Mouse (Mus musculus): Measurements from ENCODE around the gene Kdm6b. TPM values are rescaled to one million over a fixed set of nuclear protein-coding genes. Genes with fewer than 3 reads are reported as not detected.

Gene Kdm6b
- polyA plus RNA-seq (2015; fragmentation: Nextera tagmentation; extraction: Ambion mirVana): 17.6 and 18.8 TPM in 2 replicates

- WGBS: 33% methylated on average over 12 of the region's 12 CpGs
- peaks cover 47% of the 10 kb centered on the region for H3K4me1 ChIP-seq (ENCODE audit: control insufficient read depth, insufficient read depth, low read length)
- peak within 1 kb of the TSS; percentile 74 for H3K9ac ChIP-seq (ENCODE audit: low read depth, low read length)
These were observed at the start of gene Kdm6b for GRCm38 (mm10) chr11:69413221-69414181. Kdm6b (minus strand) TSS chr11:69413675.

GRCm38 (mm10) chr11:69461568-69461967 is 48.1 kb upstream of the Kdm6b start:
- no peak overlapping the region for H3K4me3 ChIP-seq (ENCODE audit: low read length)
- H3K9me3 ChIP-seq (ENCODE audit: control insufficient read depth, low read length): no peaks in the 10 kb centered on the region
- H3K27me3 ChIP-seq (replicated peaks; ENCODE audit: control insufficient read depth, insufficient read depth, low read length): no peaks in the 10 kb centered on the region
- no peak overlapping the region for H3K9ac ChIP-seq (ENCODE audit: low read depth, low read length)
- peak overlapping the region; percentile 13; the same call in 1 of the 2 replicates for H3K27ac ChIP-seq (ENCODE audit: low read length)
- WGBS: 37% methylated on average over 5 of the region's 5 CpGs
- no peak overlapping the region for H3K4me2 ChIP-seq (ENCODE audit: low read depth, low read length)
- no peaks in the 10 kb centered on the region for H3K4me1 ChIP-seq (ENCODE audit: control insufficient read depth, insufficient read depth, low read length)
- H3K36me3 ChIP-seq (ENCODE audit: control insufficient read depth, insufficient read depth, low read length): no peaks in the 10 kb centered on the region
- peak; percentile 48; the same call in 1 of the 2 replicates for ATAC-seq

More at GRCm38 (mm10) chr11:69413221-69414181, at the start of gene Kdm6b:
- H3K9me3 ChIP-seq (ENCODE audit: control insufficient read depth, low read length): no peaks in the 10 kb centered on the region
- no peak for ATAC-seq
- H3K27ac ChIP-seq (ENCODE audit: low read length): peak within 1 kb of the TSS; percentile 96
- peak within 1 kb of the TSS; percentile 65 for H3K4me3 ChIP-seq (ENCODE audit: low read length)
- no peaks in the 10 kb centered on the region for H3K27me3 ChIP-seq (replicated peaks; ENCODE audit: control insufficient read depth, insufficient read depth, low read length)
- no peaks in the 10 kb centered on the region for H3K36me3 ChIP-seq (ENCODE audit: control insufficient read depth, insufficient read depth, low read length)
- H3K4me2 ChIP-seq (ENCODE audit: low read depth, low read length): peak within 1 kb of the TSS; percentile 97

GRCm38 (mm10) chr11:69459883-69460282 is 46.4 kb upstream of the Kdm6b start:
- Histone ChIP-seq H3K9ac (ENCODE audit: low read depth, low read length) (no peak overlapping the region), H3K4me3 (ENCODE audit: low read length) (no peak overlapping the region), H3K27ac (ENCODE audit: low read length) (no peak overlapping the region), H3K9me3 (ENCODE audit: control insufficient read depth, low read length) (no peaks in the 10 kb centered on the region), H3K4me1 (ENCODE audit: control insufficient read depth, insufficient read depth, low read length) (no peaks in the 10 kb centered on the region), H3K4me2 (ENCODE audit: low read depth, low read length) (no peak overlapping the region), H3K36me3 (ENCODE audit: control insufficient read depth, insufficient read depth, low read length) (no peaks in the 10 kb centered on the region), H3K27me3 (replicated peaks; ENCODE audit: control insufficient read depth, insufficient read depth, low read length) (no peaks in the 10 kb centered on the region)
- ATAC-seq: no peak
- 47% methylated on average over 4 of the region's 4 CpGs for WGBS

GRCm38 (mm10) chr11:69457006-69457579 is 43.6 kb upstream of the Kdm6b start:
- no peaks in the 10 kb centered on the region for H3K36me3 ChIP-seq (ENCODE audit: control insufficient read depth, insufficient read depth, low read length)
- H3K27ac ChIP-seq (ENCODE audit: low read length): no peak overlapping the region
- H3K9ac ChIP-seq (ENCODE audit: low read depth, low read length): no peak overlapping the region
- H3K4me3 ChIP-seq (ENCODE audit: low read length): no peak overlapping the region
- no peak overlapping the region for H3K4me2 ChIP-seq (ENCODE audit: low read depth, low read length)
- ATAC-seq: no peak
- peaks cover 6% of the 10 kb centered on the region; the same call in 1 of the 2 replicates for H3K4me1 ChIP-seq (ENCODE audit: control insufficient read depth, insufficient read depth, low read length)
- H3K9me3 ChIP-seq (ENCODE audit: control insufficient read depth, low read length): no peaks in the 10 kb centered on the region
- WGBS: 32% methylated on average over 6 of the region's 6 CpGs
- H3K27me3 ChIP-seq (replicated peaks; ENCODE audit: control insufficient read depth, insufficient read depth, low read length): no peaks in the 10 kb centered on the region

GRCm38 (mm10) chr11:69452114-69452867 is 38.8 kb upstream of the Kdm6b start:
- Histone ChIP-seq H3K4me3 (ENCODE audit: low read length) (no peak overlapping the region), H3K4me1 (ENCODE audit: control insufficient read depth, insufficient read depth, low read length) (peaks cover 6% of the 10 kb centered on the region; the same call in 1 of the 2 replicates), H3K9ac (ENCODE audit: low read depth, low read length) (peak overlapping the region; percentile 0; the same call in 1 of the 2 replicates), H3K4me2 (ENCODE audit: low read depth, low read length) (peak overlapping the region; percentile 20; the same call in 1 of the 2 replicates), H3K27ac (ENCODE audit: low read length) (peak overlapping the region; percentile 20), H3K36me3 (ENCODE audit: control insufficient read depth, insufficient read depth, low read length) (no peaks in the 10 kb centered on the region), H3K9me3 (ENCODE audit: control insufficient read depth, low read length) (no peaks in the 10 kb centered on the region), H3K27me3 (replicated peaks; ENCODE audit: control insufficient read depth, insufficient read depth, low read length) (no peaks in the 10 kb centered on the region)
- peak; percentile 59 for ATAC-seq
- 53% methylated on average over 23 of the region's 23 CpGs for WGBS

DNA sequence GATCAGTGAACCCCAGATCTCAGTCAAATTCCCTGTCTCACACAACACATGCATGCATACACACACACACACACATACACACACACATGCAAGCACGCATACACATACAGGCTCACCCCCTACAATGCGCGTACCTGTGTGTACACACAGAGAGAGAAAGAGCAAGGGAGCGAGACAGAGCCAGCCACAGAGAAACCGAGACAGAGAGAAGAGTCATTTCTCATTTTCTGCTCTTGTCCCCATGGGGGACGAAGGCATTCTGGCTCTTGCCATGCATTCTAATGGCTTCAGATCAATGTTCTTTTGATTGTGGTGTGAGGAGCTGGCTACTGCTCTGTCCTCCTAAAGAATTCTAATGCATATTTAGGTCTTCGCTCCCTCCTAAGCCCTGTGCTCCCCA is 33.8 kb upstream of the Kdm6b start:
- Histone ChIP-seq H3K27ac (ENCODE audit: low read length) (no peak overlapping the region), H3K4me3 (ENCODE audit: low read length) (no peak overlapping the region), H3K9ac (ENCODE audit: low read depth, low read length) (no peak overlapping the region), H3K27me3 (replicated peaks; ENCODE audit: control insufficient read depth, insufficient read depth, low read length) (no peaks in the 10 kb centered on the region), H3K4me1 (ENCODE audit: control insufficient read depth, insufficient read depth, low read length) (peaks cover 14% of the 10 kb centered on the region), H3K4me2 (ENCODE audit: low read depth, low read length) (no peak overlapping the region), H3K36me3 (ENCODE audit: control insufficient read depth, insufficient read depth, low read length) (no peaks in the 10 kb centered on the region), H3K9me3 (ENCODE audit: control insufficient read depth, low read length) (no peaks in the 10 kb centered on the region)
- 87% methylated on average over 7 of the region's 7 CpGs for WGBS
- ATAC-seq: no peak

GRCm38 (mm10) chr11:69443328-69443727 is 29.9 kb upstream of the Kdm6b start:
- Histone ChIP-seq H3K9me3 (ENCODE audit: control insufficient read depth, low read length) (no peaks in the 10 kb centered on the region), H3K4me3 (ENCODE audit: low read length) (no peak overlapping the region), H3K27me3 (replicated peaks; ENCODE audit: control insufficient read depth, insufficient read depth, low read length) (no peaks in the 10 kb centered on the region), H3K36me3 (ENCODE audit: control insufficient read depth, insufficient read depth, low read length) (no peaks in the 10 kb centered on the region), H3K9ac (ENCODE audit: low read depth, low read length) (no peak overlapping the region), H3K4me1 (ENCODE audit: control insufficient read depth, insufficient read depth, low read length) (peaks cover 14% of the 10 kb centered on the region), H3K4me2 (ENCODE audit: low read depth, low read length) (no peak overlapping the region), H3K27ac (ENCODE audit: low read length) (peak overlapping the region; percentile 53)
- ATAC-seq: peak; percentile 95
- WGBS: 16% methylated on average over 5 of the region's 5 CpGs

DNA sequence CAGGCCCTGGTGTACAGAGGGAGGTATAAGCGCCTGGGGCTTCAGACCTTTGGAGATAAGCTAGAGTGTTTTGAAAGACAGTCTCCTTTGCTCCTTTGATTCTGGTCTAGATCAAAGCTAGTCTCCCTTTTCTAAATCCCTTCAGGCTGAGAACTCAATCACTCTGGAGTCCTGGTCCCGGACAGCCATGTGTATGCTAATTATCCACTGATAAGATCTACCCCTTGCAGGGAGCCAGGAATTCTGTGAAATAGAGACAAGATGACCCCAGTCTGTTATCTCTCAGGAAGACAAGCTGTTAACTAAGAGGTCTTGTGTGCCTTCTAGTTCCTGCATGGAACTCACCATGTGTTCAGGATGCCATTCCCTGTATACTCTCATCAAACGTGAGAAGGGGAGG is 23.8 kb upstream of the Kdm6b start:
- Histone ChIP-seq H3K4me2 (ENCODE audit: low read depth, low read length) (no peak overlapping the region), H3K9ac (ENCODE audit: low read depth, low read length) (no peak overlapping the region), H3K4me1 (ENCODE audit: control insufficient read depth, insufficient read depth, low read length) (peaks cover 3% of the 10 kb centered on the region; the same call in 1 of the 2 replicates), H3K27me3 (replicated peaks; ENCODE audit: control insufficient read depth, insufficient read depth, low read length) (no peaks in the 10 kb centered on the region), H3K36me3 (ENCODE audit: control insufficient read depth, insufficient read depth, low read length) (no peaks in the 10 kb centered on the region), H3K27ac (ENCODE audit: low read length) (no peak overlapping the region), H3K9me3 (ENCODE audit: control insufficient read depth, low read length) (no peaks in the 10 kb centered on the region), H3K4me3 (ENCODE audit: low read length) (no peak overlapping the region)
- no peak for ATAC-seq
- WGBS: 43% methylated on average over 3 of the region's 3 CpGs

GRCm38 (mm10) chr11:69433189-69433588 is 19.7 kb upstream of the Kdm6b start:
- Histone ChIP-seq H3K4me3 (ENCODE audit: low read length) (no peak overlapping the region), H3K27me3 (replicated peaks; ENCODE audit: control insufficient read depth, insufficient read depth, low read length) (no peaks in the 10 kb centered on the region), H3K27ac (ENCODE audit: low read length) (no peak overlapping the region), H3K36me3 (ENCODE audit: control insufficient read depth, insufficient read depth, low read length) (no peaks in the 10 kb centered on the region), H3K4me2 (ENCODE audit: low read depth, low read length) (no peak overlapping the region), H3K9me3 (ENCODE audit: control insufficient read depth, low read length) (no peaks in the 10 kb centered on the region), H3K4me1 (ENCODE audit: control insufficient read depth, insufficient read depth, low read length) (peaks cover 12% of the 10 kb centered on the region), H3K9ac (ENCODE audit: low read depth, low read length) (no peak overlapping the region)
- ATAC-seq: no peak
- 63% methylated on average over 6 of the region's 6 CpGs for WGBS

Measured in intestine, embryonic 16.5 days (tissue).